Mouse (Mus musculus) small intestine, adult 2 months (tissue): ENCODE results near the gene Gabrb2.

ENCODE experiments used
- CTCF ChIP-seq: fragments of 200-500 bp; IDR thresholded peaks from 2 replicates; pipeline ENCODE4 v1.5.1; 2012; ENCODE audit warnings: low read depth, mild to moderate bottlenecking, control low read depth, inconsistent platforms, low read length, moderate library complexity, mixed read lengths; ENCODE audit not compliant: insufficient replicate concordance, insufficient read length; ENCODE audit errors: extremely low read depth
- POLR2A ChIP-seq: fragments of 200-500 bp; IDR thresholded peaks from 2 replicates; pipeline ENCODE4 v1.6.1; 2012; ENCODE audit warnings: low read depth, mild to moderate bottlenecking, control low read depth, inconsistent platforms, low read length, moderate library complexity

GRCm38 (mm10) chr11:42571467-42571866, 151.9 kb downstream of the Gabrb2 start:
- no peak for TF ChIP-seq POLR2A
- TF ChIP-seq CTCF: no peak
